Comparison of ENCODE assay signal across 7 mouse cellular contexts in the genomic region with DNA sequence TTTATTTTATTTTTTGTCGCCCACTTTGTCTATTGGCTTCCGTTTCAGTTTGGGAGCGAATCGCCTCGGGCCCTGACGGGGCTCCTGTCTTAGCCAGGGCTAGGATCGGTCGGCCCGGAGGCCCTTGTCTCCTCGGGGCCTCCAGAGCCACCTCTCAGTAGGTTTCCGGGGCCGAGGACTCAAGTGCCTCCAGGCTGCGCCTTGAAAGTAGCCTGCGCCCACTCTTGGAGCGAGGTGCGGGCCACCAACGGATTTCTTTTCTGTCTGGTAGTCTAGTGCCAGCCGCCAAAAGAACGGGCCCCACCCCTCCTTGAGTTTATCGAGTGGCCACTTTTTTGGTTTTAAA. TPM values are rescaled to one million over a fixed set of nuclear protein-coding genes. Genes with fewer than 3 reads are reported as not detected.
DNase-seq lines count a peak whose midpoint lies in the region; ATAC-seq lines count a peak whose summit lies in the region.

No protein-coding gene starts in this region.

- H3K4me1 ChIP-seq in intestine, embryonic 14.5 days (replicated peaks; ENCODE audit: control insufficient read depth, insufficient read depth, low read length) = 0 out of 2 replicates have a peak, but pooled peaks cover 9% of the 10 kb centered on the region
- peaks cover 17% of the 10 kb centered on the region for H3K4me1 ChIP-seq in midbrain, embryonic 13.5 days (replicated peaks)

- peak overlapping the region; percentile 77 for H3K4me2 ChIP-seq in intestine, embryonic 14.5 days (ENCODE audit: low read length)
- H3K4me2 ChIP-seq in midbrain, embryonic 13.5 days (replicated peaks) = peak overlapping the region; percentile 67

- no peaks in the 10 kb centered on the region for H3K27me3 ChIP-seq in intestine, embryonic 14.5 days (replicated peaks; ENCODE audit: control insufficient read depth, insufficient read depth, low read length)
- H3K27me3 ChIP-seq in midbrain, embryonic 13.5 days = no peaks in the 10 kb centered on the region

- H3K36me3 ChIP-seq in intestine, embryonic 14.5 days (ENCODE audit: control insufficient read depth, insufficient read depth, low read length) = peaks cover 25% of the 10 kb centered on the region
- H3K36me3 ChIP-seq in midbrain, embryonic 13.5 days = peaks cover 18% of the 10 kb centered on the region

- 0% methylated on average over 20 of the region's 20 CpGs for WGBS in intestine, embryonic 14.5 days
- WGBS in midbrain, embryonic 13.5 days = 0% methylated on average over 20 of the region's 20 CpGs

- no peaks in the 10 kb centered on the region for H3K9me3 ChIP-seq in intestine, embryonic 14.5 days (ENCODE audit: control insufficient read depth, low read length)
- no peaks in the 10 kb centered on the region for H3K9me3 ChIP-seq in midbrain, embryonic 13.5 days

- peak; percentile 66 to 88 for DNase-seq in adrenal gland, adult (ENCODE audit: inconsistent age in 2 of 2, low spot score in 1 of 2)
- peak; percentile 18 for DNase-seq in gastrocnemius, postnatal 14 days
- DNase-seq in intestine, embryonic 14.5 days (ENCODE audit: low spot score) = peak; percentile 87
- peak; percentile 60 to 62 for DNase-seq in left cerebral cortex, postnatal 36 days (ENCODE audit: low spot score in 2 of 2)
- peak; percentile 13 to 37 for DNase-seq in spleen, postnatal 36 days (ENCODE audit: low spot score in 2 of 2)

- H3K9ac ChIP-seq in intestine, embryonic 14.5 days (ENCODE audit: low read length) = peak overlapping the region; percentile 99
- H3K9ac ChIP-seq in midbrain, embryonic 13.5 days (replicated peaks) = peak overlapping the region; percentile 97

- intact Hi-C loops in gastrocnemius, postnatal 14 days (cut with DNase I; ENCODE audit: low total_unique reads) = loop anchor here (10.0 kb wide), 1 partner anchor 52 kb away; the partner anchor contains the start of gene Psen1
- intact Hi-C loops in left cerebral cortex, postnatal 36 days (cut with DNase I) = no loop called here

- ATAC-seq in common myeloid progenitor, adult 5-6 weeks (replicated peaks; ENCODE audit: low read depth, poor library complexity, severe bottlenecking) = peak; percentile 9
- ATAC-seq in intestine, embryonic 14.5 days (replicated peaks; ENCODE audit: low FRiP score, low TSS enrichment, low read depth) = peak; percentile 38
- peak; percentile 52; the same call in 1 of the 2 replicates for ATAC-seq in midbrain, embryonic 13.5 days

- H3K4me3 ChIP-seq in intestine, embryonic 14.5 days (ENCODE audit: low read depth, low read length) = peak overlapping the region; percentile 86
- H3K4me3 ChIP-seq in midbrain, embryonic 13.5 days (replicated peaks) = peak overlapping the region; percentile 98

- peak overlapping the region; percentile 95 for H3K27ac ChIP-seq in intestine, embryonic 14.5 days (ENCODE audit: low read depth)
- peak overlapping the region; percentile 96 for H3K27ac ChIP-seq in midbrain, embryonic 13.5 days

RNA-seq across cellular contexts. Expression of gene Rbm25, which starts 1.6 kb away (rescaled TPM):
- 249 and 269 TPM in 2 replicates for total RNA-seq in common myeloid progenitor, adult 5-6 weeks (2017)
- total RNA-seq in gastrocnemius, postnatal 14 days (2021) = 10 to 100 TPM; 42.3 to 49.0 TPM
- polyA plus RNA-seq in intestine, embryonic 14.5 days (2014; fragmentation: Nextera tagmentation; extraction: Ambion mirVana) = 232 and 252 TPM in 2 replicates
- total RNA-seq in left cerebral cortex, postnatal 36 days (2021) = 100 to 1,000 TPM in 1 of 2 experiments, 10 to 100 TPM in 1; 79.7 to 150 TPM
- 301 and 329 TPM in 2 replicates for polyA plus RNA-seq in midbrain, embryonic 13.5 days (2015; fragmentation: Nextera tagmentation; extraction: Ambion mirVana)

RNA-seq across cellular contexts. Expression of gene Zfyve1, which starts 35.6 kb away (rescaled TPM):
- 14.8 and 16.1 TPM in 2 replicates for total RNA-seq in common myeloid progenitor, adult 5-6 weeks (2017)
- total RNA-seq in gastrocnemius, postnatal 14 days (2021) = 10 to 100 TPM; 14.1 to 19.1 TPM
- 14.0 and 16.7 TPM in 2 replicates for polyA plus RNA-seq in intestine, embryonic 14.5 days (2014; fragmentation: Nextera tagmentation; extraction: Ambion mirVana)
- total RNA-seq in left cerebral cortex, postnatal 36 days (2021) = 10 to 100 TPM; 43.6 to 44.9 TPM
- polyA plus RNA-seq in midbrain, embryonic 13.5 days (2015; fragmentation: Nextera tagmentation; extraction: Ambion mirVana) = 33.5 and 34.6 TPM in 2 replicates

RNA-seq across cellular contexts. Expression of gene Psen1, which starts 55.3 kb away (rescaled TPM):
- total RNA-seq in common myeloid progenitor, adult 5-6 weeks (2017) = 61.5 and 71.2 TPM in 2 replicates
- 10 to 100 TPM; 23.3 to 28.6 TPM for total RNA-seq in gastrocnemius, postnatal 14 days (2021)
- polyA plus RNA-seq in intestine, embryonic 14.5 days (2014; fragmentation: Nextera tagmentation; extraction: Ambion mirVana) = 87.6 and 92.7 TPM in 2 replicates
- total RNA-seq in left cerebral cortex, postnatal 36 days (2021) = 10 to 100 TPM; 62.9 to 63.5 TPM
- 71.5 and 74.3 TPM in 2 replicates for polyA plus RNA-seq in midbrain, embryonic 13.5 days (2015; fragmentation: Nextera tagmentation; extraction: Ambion mirVana)

Comparison
In these comparisons a context has a peak if more than half of its experiments do, and no peak if none do; other contexts are left out.
1. Peak in every context shown above with its lines: DNase-seq, ATAC-seq, H3K4me3 ChIP-seq and H3K27ac ChIP-seq.
2. DNase-seq: peak in every context shown above with its lines; median percentile 87 in intestine, embryonic 14.5 days; 77 in adrenal gland, adult; 61 in left cerebral cortex, postnatal 36 days; 25 in spleen, postnatal 36 days; 18 in gastrocnemius, postnatal 14 days.